Mouse (Mus musculus) urinary bladder, adult 18-20 months (tissue): Measurements from ENCODE around the gene Erich6b.

Experiments used
- DNase-seq, 2 experiments: peaks; one replicate each; pipeline ENCODE4 v3.0.0; 2022; ENCODE audit warnings: low spot score in 2 of 2, mixed read lengths in 2 of 2

Erich6b gene

DNA sequence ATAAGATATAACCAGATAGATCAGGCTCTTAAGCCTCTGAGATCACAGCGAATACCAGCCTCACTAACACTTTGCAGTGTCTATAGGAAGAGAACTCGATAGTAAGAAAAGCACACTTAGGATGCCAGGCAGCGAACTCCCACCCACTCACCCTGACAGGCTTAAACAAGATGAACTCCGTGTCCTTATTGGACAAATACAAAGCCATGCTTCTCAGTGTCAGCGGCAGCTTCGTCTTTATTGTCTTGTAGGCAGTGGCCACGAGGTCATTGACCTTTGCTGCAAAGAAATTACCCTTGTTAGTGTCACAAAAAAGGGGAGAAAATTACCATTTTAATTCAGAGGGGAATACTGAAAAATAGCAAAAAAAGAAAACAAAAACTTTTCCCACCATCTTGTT, 65.7 kb downstream of the Erich6b start:
- DNase-seq, result no peak

DNA sequence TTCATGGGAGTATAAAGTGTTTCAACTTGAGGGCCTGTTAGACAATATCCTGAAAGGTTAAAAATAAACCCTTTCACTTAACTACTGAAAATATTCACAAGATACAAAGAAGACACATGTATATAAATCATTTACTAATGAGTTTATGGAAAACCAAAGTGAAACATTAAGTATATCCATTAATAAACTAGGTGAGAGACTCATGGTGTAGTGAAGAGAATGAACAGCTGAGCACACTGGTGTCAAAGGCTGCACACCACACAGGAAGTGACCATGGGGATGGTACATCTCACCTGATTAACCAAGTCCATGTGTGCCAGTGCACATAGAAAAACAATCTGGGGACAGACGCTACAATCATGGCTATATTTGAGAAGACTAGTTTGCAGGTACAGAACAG, 66.9 kb downstream of the Erich6b start:
- DNase-seq, result no peak

DNA sequence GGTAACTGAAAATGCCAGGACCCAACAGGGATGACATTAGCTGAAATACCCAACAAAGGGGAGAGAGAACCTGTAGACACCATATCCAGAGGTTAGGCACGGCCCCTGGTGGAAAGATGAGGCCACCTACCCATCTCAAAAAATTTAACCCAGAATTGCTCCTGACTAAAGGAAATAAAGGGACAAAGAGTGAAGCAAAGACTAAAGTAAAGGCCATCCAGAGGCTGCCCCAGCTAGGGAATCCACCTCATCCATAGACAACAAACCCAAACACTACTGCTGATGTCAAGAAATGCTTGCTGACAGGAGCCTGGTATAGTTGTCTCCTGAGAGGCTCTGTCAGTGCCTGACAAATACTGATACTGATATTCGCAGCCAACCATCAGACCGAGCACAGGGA, 69.7 kb downstream of the Erich6b start:
- DNase-seq, result no peak

DNA sequence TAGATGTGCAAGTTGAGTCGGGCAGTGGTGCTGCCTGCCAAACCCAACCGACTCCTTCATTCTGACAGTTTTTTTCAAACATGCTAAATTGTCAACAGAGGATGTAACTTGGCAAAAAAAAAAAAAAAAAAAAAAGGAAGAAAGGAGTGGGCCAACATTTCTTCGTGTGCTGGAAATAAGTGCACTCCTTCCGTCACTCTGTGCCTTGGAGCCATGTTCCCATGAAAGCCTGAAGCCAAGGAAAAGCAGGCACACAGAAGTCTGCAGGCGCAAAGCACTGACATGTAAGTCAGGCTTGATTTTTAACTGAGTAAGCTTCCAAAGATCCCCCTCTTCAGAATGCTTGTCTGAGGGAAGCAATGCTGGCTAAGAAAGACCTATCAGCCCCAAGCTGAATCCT, 70.6 kb downstream of the Erich6b start:
- DNase-seq, result no peak

DNA sequence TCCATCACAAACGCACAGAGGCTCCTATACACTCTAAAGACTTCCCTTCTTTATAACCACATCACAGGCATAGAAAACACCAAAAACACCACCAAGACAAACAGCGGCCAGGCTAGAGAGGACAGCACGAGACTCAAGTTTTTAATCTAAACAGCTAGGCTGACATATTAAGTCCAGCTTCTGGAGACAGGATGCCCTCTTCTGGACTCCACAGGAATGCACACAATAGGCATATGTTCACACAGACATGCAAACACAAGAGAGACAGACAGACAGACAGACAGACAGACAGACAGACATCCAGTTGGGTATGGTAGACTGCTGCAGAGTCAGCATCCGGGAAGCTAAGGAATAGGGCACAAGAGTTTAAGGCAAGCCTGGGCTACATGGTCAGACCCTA, 71.6 kb downstream of the Erich6b start:
- no peak for DNase-seq

DNA sequence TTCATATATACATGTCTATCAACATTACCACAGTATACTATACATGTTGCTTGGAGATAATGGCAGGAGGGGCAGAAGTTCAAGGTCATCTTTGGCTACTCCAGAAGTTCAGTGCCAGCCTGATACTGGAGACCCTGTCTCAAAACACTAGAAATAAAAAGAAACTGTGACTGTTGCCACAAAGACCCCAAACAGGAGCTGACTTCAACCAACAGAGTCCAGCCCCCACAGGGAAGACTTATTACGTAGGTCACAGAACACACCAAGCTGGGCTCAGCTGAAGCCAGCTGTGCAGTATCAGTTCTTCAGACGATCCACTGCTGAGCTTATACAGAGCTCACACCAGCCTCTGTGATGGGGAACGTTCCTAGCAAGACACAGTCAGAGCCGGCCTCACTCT, 74.4 kb downstream of the Erich6b start:
- no peak for DNase-seq
